Mouse (Mus musculus): ENCODE data around the gene Clec2d.

DNA sequence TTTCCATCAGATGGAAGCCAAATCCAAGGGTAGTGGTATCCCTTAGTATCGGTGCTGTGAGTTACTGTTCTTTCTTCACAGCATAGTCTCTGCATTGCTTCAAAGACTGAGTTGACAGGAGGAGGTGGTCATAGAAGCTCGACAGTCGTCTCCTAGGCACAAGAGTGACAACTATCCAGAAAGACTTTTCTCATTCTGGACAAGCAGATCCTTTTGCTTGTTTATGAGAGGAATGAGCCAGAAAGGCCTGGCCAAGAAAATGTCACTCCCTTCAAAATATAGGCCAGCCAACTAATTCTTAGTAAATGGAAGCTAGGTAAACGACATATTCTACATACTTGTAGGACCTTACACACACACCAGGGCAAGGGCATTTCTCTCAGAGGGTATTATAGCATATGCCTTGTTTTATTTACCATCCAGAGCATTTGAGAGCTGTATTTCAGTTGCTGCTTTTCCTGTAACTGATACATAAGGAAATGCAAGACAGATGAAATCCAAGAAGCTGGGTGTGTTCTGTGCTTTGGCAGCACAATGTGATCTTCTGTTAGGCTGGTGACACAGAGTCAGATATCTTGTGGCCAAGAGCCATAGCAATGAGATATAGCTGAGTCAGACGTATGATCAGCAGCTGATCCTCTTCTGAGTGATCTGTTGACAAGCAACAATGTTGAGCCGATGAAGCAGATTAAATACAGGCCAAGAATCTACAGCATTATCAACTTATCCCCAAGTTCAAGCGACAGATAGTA, 35.6 kb downstream of the Clec2d start:
- TF ChIP-seq E2F4 (IDR thresholded peaks at IDR 0.05; ENCODE audit: borderline replicate concordance, low read depth, low read length): no peak
- TF ChIP-seq EP300 (IDR thresholded peaks at IDR 0.05; ENCODE audit: low read depth in 1 of 2, low read length in 2 of 2): peak; percentile 87 to 93
- TF ChIP-seq RAD21 (IDR thresholded peaks at IDR 0.05; ENCODE audit: low read depth, low read length): no peak
